Mouse (Mus musculus) liver, embryonic 14.5 days (tissue): ENCODE results near the gene Avil.

Experiments
- CTCF ChIP-seq: IDR thresholded peaks from 2 replicates; pipeline ENCODE4 v1.5.1; 2016; ENCODE audit warnings: antibody characterized with exemption, low read depth, control low read depth
- EP300 ChIP-seq: IDR thresholded peaks from 2 replicates; pipeline ENCODE4 v1.6.1; 2016; ENCODE audit warnings: antibody characterized with exemption, low read depth

DNA sequence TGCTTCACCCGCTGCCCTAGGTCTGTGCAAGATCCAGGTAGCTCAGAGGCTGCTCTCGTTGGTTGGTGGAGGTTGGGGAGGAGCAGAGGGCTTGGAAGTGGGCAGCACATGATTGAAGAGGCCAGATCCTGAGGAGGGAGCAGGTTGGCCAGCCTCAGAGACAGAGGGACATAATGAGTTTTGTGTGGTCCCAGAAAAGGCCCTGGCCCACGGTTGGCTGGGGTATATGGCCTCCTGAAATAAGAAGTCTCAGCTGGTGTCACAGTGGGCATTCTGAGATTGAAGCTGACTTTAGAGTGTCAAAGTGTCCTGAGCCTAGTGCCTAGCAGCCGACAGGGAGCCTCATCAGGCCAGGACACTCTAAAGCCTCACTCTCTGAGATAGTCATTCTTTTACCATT, 15.4 kb upstream of the Avil start:
- no peak for TF ChIP-seq EP300
- TF ChIP-seq CTCF: no peak
